9 mouse cellular contexts compared by ENCODE assay signal in genomic region chr1:33964643-33965042, GRCm38 (mm10). TPM values are rescaled to one million over a fixed set of nuclear protein-coding genes. Genes with fewer than 3 reads are reported as not detected.
DNase-seq lines count a peak whose midpoint lies in the region; TF ChIP-seq lines count a peak whose summit lies in the region.
"Had no signal": no experiment of that assay in that cellular context is flagged by ENCODE, and none has a peak within 500 bp of the region (broad histone marks: within the 10 kb centered on the region; RNA-seq: fewer than 3 reads in every experiment).

No protein-coding gene starts in this region.

- TF ChIP-seq EP300 in MEL (IDR thresholded peaks at IDR 0.05; ENCODE audit: low read depth in 1 of 2, low read length in 2 of 2), result no peak

- no peaks in the 10 kb centered on the region for H3K79me2 ChIP-seq in MEL (ENCODE audit: control insufficient read depth, insufficient read depth, low read length, poor library complexity)

- peak in 2 of 3 experiments; percentile 2 to 50; a peak in 2 of 6 replicates for TF ChIP-seq CTCF in MEL (IDR thresholded peaks at IDR 0.05 in 2 of 3, conservative IDR thresholded peaks at IDR 0.05 in 1 of 3; ENCODE audit: control insufficient read depth in 1 of 3, insufficient read depth in 1 of 3, low read depth in 2 of 3, low read length in 3 of 3, poor library complexity in 1 of 3, severe bottlenecking in 1 of 3)

- DNase-seq in layer of hippocampus, adult 11-12 months (ENCODE audit: low spot score), result peak; percentile 62
- no peak for DNase-seq in layer of hippocampus, postnatal 36 days
- peak; percentile 37 for DNase-seq in MEL (ENCODE audit: low read depth, low spot score)
- peak; percentile 30 for DNase-seq in c-Kit-positive CD71-negative TER-119-negative erythroid progenitor cells, embryonic 14.5 days (ENCODE audit: low read depth)
- peak; percentile 34 to 42 for DNase-seq in heart, adult 9 months (ENCODE audit: low spot score in 2 of 2)
- DNase-seq in layer of hippocampus, postnatal 10 days (ENCODE audit: low spot score in 2 of 2), result peak; percentile 50 to 62
- DNase-seq in right cerebral cortex, postnatal 4 days, result peak; percentile 20
- no peak for DNase-seq in T-cell, adult 2 months (ENCODE audit: low spot score)

- H3K9me3 ChIP-seq in MEL (replicated peaks; ENCODE audit: insufficient read depth, low read length), result no peaks in the 10 kb centered on the region
- H3K9me3 ChIP-seq: embryonic facial prominence, embryonic 13.5 days had no signal

- no peak overlapping the region for H3K9ac ChIP-seq in MEL (ENCODE audit: control insufficient read depth, low read depth, low read length, poor library complexity, severe bottlenecking)
- H3K9ac ChIP-seq: embryonic facial prominence, embryonic 13.5 days had no signal

- no peaks in the 10 kb centered on the region for H3K27me3 ChIP-seq in MEL (ENCODE audit: control insufficient read depth in 1 of 2, insufficient read depth in 2 of 2, low read length in 2 of 2)
- H3K27me3 ChIP-seq: embryonic facial prominence, embryonic 13.5 days had no signal

- TF ChIP-seq POLR2A in MEL (IDR thresholded peaks at IDR 0.05; ENCODE audit: control insufficient read depth in 1 of 2, insufficient read depth in 1 of 2, low read depth in 1 of 2, low read length in 2 of 2, poor library complexity in 1 of 2), result no peak

- H3K4me3 ChIP-seq in MEL (ENCODE audit: control insufficient read depth in 1 of 2, insufficient read depth in 1 of 2, low read depth in 2 of 2, low read length in 2 of 2), result no peak overlapping the region
- H3K4me3 ChIP-seq: embryonic facial prominence, embryonic 13.5 days had no signal

- no peaks in the 10 kb centered on the region for H3K36me3 ChIP-seq in MEL (ENCODE audit: control insufficient read depth in 1 of 2, insufficient read depth in 2 of 2, low read length in 2 of 2)
- H3K36me3 ChIP-seq: embryonic facial prominence, embryonic 13.5 days had no signal

- H3K4me1 ChIP-seq in MEL (ENCODE audit: control insufficient read depth in 1 of 2, insufficient read depth in 2 of 2, low read length in 2 of 2), result no peaks in the 10 kb centered on the region

- TF ChIP-seq RAD21 in MEL (IDR thresholded peaks at IDR 0.05; ENCODE audit: low read depth, low read length), result peak; percentile 47

- H3K27ac ChIP-seq in MEL (ENCODE audit: control insufficient read depth, low read depth, low read length), result no peak overlapping the region
- H3K27ac ChIP-seq: embryonic facial prominence, embryonic 13.5 days had no signal

TF ChIP-seq in MEL, 35 proteins besides CTCF, POLR2A, EP300 and RAD21:
- TF ChIP-seq SMC3 (IDR thresholded peaks at IDR 0.05; ENCODE audit: low read depth, low read length) (peak; percentile 51), ELF1 (IDR thresholded peaks at IDR 0.05; ENCODE audit: low read depth, low read length) (no peak)

RNA-seq across cellular contexts. Expression of gene Dst, which starts 56.6 kb away (rescaled TPM):
- 100 to 1,000 TPM; 200 to 227 TPM for total RNA-seq in layer of hippocampus, postnatal 36 days (2021)
- 0.08 and 0.10 TPM in 2 replicates for total RNA-seq in MEL (2012; rRNA removed)
- under 1 TPM in 1 of 2 experiments, not detected in 1; 0.60 TPM for polyA plus RNA-seq in MEL (2012; ENCODE audit: insufficient read depth in 1 of 2, insufficient read length in 2 of 2, low read depth in 1 of 2, low replicate concordance in 2 of 2, missing spikeins in 1 of 2)
- 100 to 1,000 TPM; 202 to 225 TPM for total RNA-seq in layer of hippocampus, postnatal 10 days (2021)

RNA-seq across cellular contexts. Expression of gene Bend6, which starts 57.0 kb away (rescaled TPM):
- 10 to 100 TPM; 69.8 to 71.8 TPM for total RNA-seq in layer of hippocampus, postnatal 36 days (2021)
- total RNA-seq in MEL (2012; rRNA removed), result 0.08 TPM in 1 of 2 replicates, not detected in the other
- under 1 TPM in 1 of 2 experiments, not detected in 1; 0.04 TPM for polyA plus RNA-seq in MEL (2012; ENCODE audit: insufficient read depth in 1 of 2, insufficient read length in 2 of 2, low read depth in 1 of 2, low replicate concordance in 2 of 2, missing spikeins in 1 of 2)
- total RNA-seq in layer of hippocampus, postnatal 10 days (2021), result 100 to 1,000 TPM; 106 to 117 TPM

Comparison
In these comparisons a context has a peak if more than half of its experiments do, and no peak if none do; other contexts are left out.
1. DNase-seq: peak in layer of hippocampus, adult 11-12 months (single experiment), MEL (single experiment), c-Kit-positive CD71-negative TER-119-negative erythroid progenitor cells, embryonic 14.5 days (single experiment), heart, adult 9 months (2 of 2), layer of hippocampus, postnatal 10 days (2 of 2) and right cerebral cortex, postnatal 4 days (single experiment); none in layer of hippocampus, postnatal 36 days (0 of 2) and T-cell, adult 2 months (single experiment).
2. RNA of gene Dst, which starts 56.6 kb away (total RNA-seq): 200 to 227 TPM in layer of hippocampus, postnatal 36 days and 202 to 225 TPM in layer of hippocampus, postnatal 10 days; 0.08 to 0.10 TPM in MEL; every median in the first group is over 100 times any median in the second.
3. RNA of gene Bend6, which starts 57.0 kb away (total RNA-seq): 106 to 117 TPM in layer of hippocampus, postnatal 10 days and 69.8 to 71.8 TPM in layer of hippocampus, postnatal 36 days; 0.08 TPM in MEL; every median in the first group is over 10 times any median in the second.